Mouse (Mus musculus) lung, embryonic 14.5 days (tissue): ENCODE data around the gene Usp46. TPM values are rescaled to one million over a fixed set of nuclear protein-coding genes. Genes with fewer than 3 reads are reported as not detected.
"Not testable (repeated sequence)": the region's sequence is repeated elsewhere in the genome, so short reads cannot be mapped to it uniquely, and the experiment has no call there.

ENCODE experiments used
- ATAC-seq: fragments of 200-750 bp; cut with Nextera tagmentation; 2 replicates; pipeline ENCODE4 v1.8.0; 2017; ENCODE audit warnings: mild to moderate bottlenecking, moderate TSS enrichment, moderate library complexity; ENCODE audit not compliant: insufficient read depth
- DNase-seq: peaks from one replicate; pipeline ENCODE4 v3.0.0-alpha.2; 2015
- H3K27ac ChIP-seq: fragments of 300-500 bp; sonication (generic); 2 replicates; pipeline ENCODE4 v1.5.1; 2014; ENCODE audit warnings: low read depth, mild to moderate bottlenecking, moderate library complexity
- H3K27me3 ChIP-seq: fragments of 300-500 bp; sonication (generic); 2 replicates; pipeline ENCODE4 v1.6.1; 2014; ENCODE audit warnings: low read length, control low read depth; ENCODE audit not compliant: insufficient read depth
- H3K36me3 ChIP-seq: fragments of 300-500 bp; sonication (generic); 2 replicates; pipeline ENCODE4 v1.6.1; 2014; ENCODE audit warnings: control low read depth; ENCODE audit not compliant: insufficient read depth
- H3K4me1 ChIP-seq: fragments of 300-500 bp; sonication (generic); 2 replicates; pipeline ENCODE4 v1.6.1; 2014; ENCODE audit warnings: antibody characterized with exemption, control low read depth; ENCODE audit not compliant: insufficient read depth
- H3K4me2 ChIP-seq: fragments of 300-500 bp; sonication (generic); 2 replicates; pipeline ENCODE4 v1.6.1; 2014; ENCODE audit warnings: mild to moderate bottlenecking
- H3K4me3 ChIP-seq: fragments of 300-500 bp; sonication (generic); 2 replicates; pipeline ENCODE4 v1.5.1; 2014; ENCODE audit warnings: low read depth, low read length
- H3K9ac ChIP-seq: fragments of 300-500 bp; sonication (generic); 2 replicates; pipeline ENCODE4 v1.6.1; 2014
- H3K9me3 ChIP-seq: fragments of 300-500 bp; sonication (generic); 2 replicates; pipeline ENCODE4 v1.6.1; 2016; ENCODE audit warnings: low read depth, low read length, control low read depth
- CTCF ChIP-seq: IDR thresholded peaks from 2 replicates; pipeline ENCODE4 v1.5.1; 2016; ENCODE audit warnings: antibody characterized with exemption, low read depth
- WGBS: fragments of 180-500 bp; shearing (Covaris S2); extraction: QIAGEN DNeasy Blood & Tissue Kit; methylation state at CpG from one replicate; pipeline ENCODE4 v1.1.7; 2014; 5-methylcytosine and 5-hydroxymethylcytosine counted together
- polyA plus RNA-seq: library from polyadenylated mRNA; unstranded; fragments of >200 nt; fragmentation: Nextera tagmentation; extraction: Ambion mirVana; gene quantifications from 2 replicates; pipeline ENCODE4 v1.2.1, GENCODE M21; 2014

Gene Usp46
- polyA plus RNA-seq, 1 experiment from 2014 or later: 46.8 TPM

DNA sequence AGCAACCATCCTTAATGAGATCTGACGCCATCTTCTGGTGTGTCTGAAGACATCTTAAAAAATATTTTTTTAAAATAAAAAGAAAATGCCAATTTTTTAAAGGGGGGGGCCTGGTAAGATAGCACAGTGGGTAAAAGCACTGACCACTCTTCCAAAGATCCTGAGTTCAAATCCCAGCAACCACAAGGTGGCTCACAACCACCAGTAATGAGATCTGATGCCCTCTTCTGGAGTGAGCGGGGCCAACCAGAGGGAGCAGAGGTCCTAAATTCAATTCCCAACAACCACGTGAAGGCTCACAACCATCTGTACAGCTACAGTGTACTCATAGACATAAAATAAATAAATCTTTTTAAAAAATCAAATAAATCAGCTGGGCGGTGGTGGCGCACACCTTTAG lies 2.3 kb upstream of the Usp46 start:
- H3K27ac ChIP-seq, H3K27me3 ChIP-seq, H3K4me3 ChIP-seq, ATAC-seq, H3K9ac ChIP-seq, DNase-seq, H3K9me3 ChIP-seq, H3K36me3 ChIP-seq, H3K4me2 ChIP-seq: not testable (repeated sequence)
- TF ChIP-seq CTCF: peak; percentile 31
- 84% methylated on average over 5 of the region's 5 CpGs for WGBS
- peaks cover 14% of the 10 kb centered on the region for H3K4me1 ChIP-seq

DNA sequence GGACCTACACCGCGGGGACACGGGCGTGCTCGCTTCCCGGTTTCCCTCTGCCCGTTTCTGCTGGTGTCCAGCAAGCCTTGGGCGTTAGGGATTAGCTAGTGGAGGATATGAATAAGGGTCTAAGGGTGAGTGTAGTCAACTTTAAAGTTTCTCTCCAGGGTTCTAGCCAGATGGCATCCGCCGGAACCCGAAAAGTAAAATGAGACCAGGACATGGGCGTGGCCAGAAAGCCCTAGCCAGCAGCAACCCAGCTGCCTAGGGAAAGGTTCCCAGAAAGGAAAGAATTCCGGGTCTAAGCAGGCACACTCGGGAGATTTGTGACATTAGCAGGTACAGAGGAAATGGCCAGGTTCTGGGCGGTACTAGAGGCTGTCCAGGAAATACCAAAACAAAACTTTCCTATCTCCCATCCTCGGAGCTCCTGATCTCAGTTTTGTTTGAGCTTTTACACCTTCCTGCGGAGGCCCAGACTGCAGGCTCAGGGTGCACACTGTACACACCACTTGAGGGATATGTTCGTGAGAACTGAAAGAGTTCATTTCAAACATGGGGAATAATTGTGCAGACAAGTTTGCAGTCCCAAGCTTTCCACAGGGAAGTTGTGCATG lies 587 bp upstream of the Usp46 start:
- H3K4me3 ChIP-seq: peak overlapping the region; percentile 88
- no peaks in the 10 kb centered on the region for H3K27me3 ChIP-seq
- H3K4me1 ChIP-seq: peaks cover 24% of the 10 kb centered on the region
- peak overlapping the region; percentile 88 for H3K9ac ChIP-seq
- H3K4me2 ChIP-seq: peak overlapping the region; percentile 87
- TF ChIP-seq CTCF: no peak
- ATAC-seq (peak; percentile 66), DNase-seq (peak; percentile 91)
- no peaks in the 10 kb centered on the region for H3K9me3 ChIP-seq
- no peaks in the 10 kb centered on the region for H3K36me3 ChIP-seq
- under 1% methylated on average over 18 of the region's 18 CpGs for WGBS
- H3K27ac ChIP-seq: peak overlapping the region; percentile 97

DNA sequence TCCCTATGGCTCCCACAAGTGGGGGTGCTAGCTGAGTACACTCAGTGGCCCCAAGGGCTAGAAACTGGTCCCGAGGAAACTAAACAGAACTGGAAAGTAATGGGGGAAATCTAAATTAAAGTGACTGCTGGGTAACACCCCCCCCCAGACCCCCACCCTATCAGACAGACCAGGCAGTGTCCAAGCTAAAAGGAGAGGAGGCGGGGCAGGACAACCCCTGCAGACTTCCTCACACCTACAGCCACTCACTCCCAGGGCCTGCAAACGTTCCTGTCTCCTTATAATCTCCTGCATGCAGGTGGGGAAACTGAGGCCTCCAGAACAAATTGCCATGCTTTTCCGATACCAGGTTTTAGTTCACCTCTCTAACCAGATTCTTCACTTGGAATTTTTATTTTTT lies 885 bp downstream of the Usp46 start:
- ATAC-seq (no peak), DNase-seq (no peak)
- no peaks in the 10 kb centered on the region for H3K36me3 ChIP-seq
- H3K4me1 ChIP-seq: peaks cover 28% of the 10 kb centered on the region
- WGBS: 2% methylated on average over 4 of the region's 4 CpGs
- peak overlapping the region; percentile 88 for H3K4me3 ChIP-seq
- peak overlapping the region; percentile 88 for H3K9ac ChIP-seq
- no peaks in the 10 kb centered on the region for H3K27me3 ChIP-seq
- H3K27ac ChIP-seq: peak overlapping the region; percentile 97
- H3K9me3 ChIP-seq: no peaks in the 10 kb centered on the region
- H3K4me2 ChIP-seq: peak overlapping the region; percentile 87
- TF ChIP-seq CTCF: no peak

DNA sequence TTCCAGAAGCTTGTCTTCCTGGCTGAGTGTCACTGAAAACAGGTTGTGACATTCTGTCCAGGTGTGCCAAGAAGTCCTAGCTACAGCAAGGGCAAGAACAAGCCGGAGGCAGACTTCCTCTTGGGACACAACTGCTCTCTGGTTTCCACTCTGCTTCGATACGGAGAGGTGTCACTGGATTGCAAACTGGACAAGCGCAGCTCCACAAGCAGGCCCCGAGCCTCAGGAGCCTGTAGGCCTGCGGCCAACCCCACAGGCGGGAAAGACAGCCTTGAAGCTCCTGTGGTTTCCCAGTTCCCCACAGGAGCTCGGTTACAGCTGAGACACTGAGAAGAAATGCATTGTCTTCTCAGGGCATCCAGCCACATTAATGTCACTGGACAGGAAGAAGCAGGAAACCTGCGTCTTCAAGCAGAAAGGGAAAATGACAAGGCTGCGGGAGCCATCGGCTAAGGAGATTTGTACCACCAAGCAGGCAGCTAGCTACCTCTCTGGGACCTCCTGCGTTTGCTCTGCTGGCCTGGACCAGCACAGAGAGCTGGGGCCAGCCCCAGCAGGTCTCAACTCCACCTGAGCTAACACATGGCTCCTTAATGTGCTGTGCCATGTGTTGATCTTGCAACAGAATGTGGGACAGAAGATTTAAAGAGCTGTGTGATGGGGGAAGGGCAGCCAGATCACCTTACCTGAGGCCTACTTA lies 1.7 kb downstream of the Usp46 start:
- ATAC-seq: no peak; the same call in 1 of the 2 replicates
- 15% methylated on average over 12 of the region's 12 CpGs for WGBS
- TF ChIP-seq CTCF: no peak

DNA sequence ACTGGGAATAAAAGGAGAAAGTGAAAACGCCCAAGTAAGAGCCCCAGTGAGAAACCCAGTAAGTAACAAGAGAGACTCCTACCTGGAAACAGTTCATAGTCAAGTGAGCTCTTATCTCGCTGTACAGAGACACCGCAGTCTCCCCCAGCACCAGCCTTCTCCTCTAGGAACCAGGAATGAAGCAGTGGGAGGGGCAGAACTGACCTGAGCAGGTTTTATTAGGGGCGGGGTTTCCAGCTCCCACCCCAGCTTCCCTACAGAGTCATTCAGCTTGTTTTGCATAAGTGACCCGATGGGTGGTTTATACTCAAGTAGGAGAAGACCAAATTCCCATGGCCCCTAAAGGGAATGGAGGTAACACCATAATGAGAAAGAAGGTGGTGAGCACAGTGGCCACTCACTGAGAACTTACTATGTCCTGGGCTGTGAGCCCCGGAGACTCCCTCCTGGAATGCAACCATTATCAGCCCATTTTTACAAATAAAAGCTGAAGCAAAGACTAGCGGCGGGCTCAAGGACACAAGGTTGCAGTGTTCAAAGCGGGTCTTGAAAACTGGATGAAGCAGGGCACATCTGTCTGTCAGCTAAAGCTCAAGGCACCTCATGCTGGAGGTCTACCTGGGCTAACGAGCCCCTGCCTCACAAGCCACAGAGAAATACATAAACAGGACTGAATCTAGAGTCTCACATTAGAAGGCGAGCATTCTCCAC lies 2.5 kb downstream of the Usp46 start:
- no peak for TF ChIP-seq CTCF
- 37% methylated on average over 11 of the region's 11 CpGs for WGBS
- no peak for ATAC-seq
- peak overlapping the region; percentile 97 for H3K27ac ChIP-seq
- peak overlapping the region; percentile 88 for H3K4me3 ChIP-seq
- H3K9me3 ChIP-seq: no peaks in the 10 kb centered on the region
- peaks cover 28% of the 10 kb centered on the region for H3K4me1 ChIP-seq
- DNase-seq: peak; percentile 60
- peak overlapping the region; percentile 87 for H3K4me2 ChIP-seq
- no peaks in the 10 kb centered on the region for H3K27me3 ChIP-seq
- no peaks in the 10 kb centered on the region for H3K36me3 ChIP-seq
- H3K9ac ChIP-seq: peak overlapping the region; percentile 45; the same call in 1 of the 2 replicates

More for the DNA sequence above, 1.7 kb downstream of the Usp46 start:
- Histone ChIP-seq H3K9ac (peak overlapping the region; percentile 41), H3K9me3 (no peaks in the 10 kb centered on the region), H3K4me3 (peak overlapping the region; percentile 88), H3K27me3 (no peaks in the 10 kb centered on the region), H3K36me3 (no peaks in the 10 kb centered on the region), H3K4me2 (peak overlapping the region; percentile 87), H3K4me1 (peaks cover 28% of the 10 kb centered on the region), H3K27ac (peak overlapping the region; percentile 97)
- DNase-seq: peak; percentile 58

DNA sequence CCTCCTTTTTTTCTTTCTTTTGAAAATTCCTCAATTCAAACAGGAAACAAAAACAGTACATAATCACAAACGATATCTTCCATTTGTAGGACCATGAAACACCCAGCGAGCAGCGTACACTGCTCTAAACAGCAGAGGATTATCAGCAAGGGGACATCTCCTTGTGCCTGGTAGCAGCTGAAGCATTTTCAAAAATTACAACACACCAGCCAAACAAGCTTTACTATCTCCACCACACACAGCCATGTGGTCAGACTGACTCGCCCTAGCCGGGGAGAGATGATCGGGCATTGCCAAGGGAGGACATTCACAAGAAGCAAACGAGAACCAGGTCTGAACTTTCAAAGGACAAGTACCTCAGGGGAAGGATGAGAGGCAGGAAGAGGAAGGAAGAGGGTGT lies 3.4 kb downstream of the Usp46 start:
- Histone ChIP-seq H3K36me3 (no peaks in the 10 kb centered on the region), H3K9ac (peak overlapping the region; percentile 45), H3K27ac (peak overlapping the region; percentile 97), H3K4me3 (peak overlapping the region; percentile 88), H3K4me2 (peak overlapping the region; percentile 87), H3K27me3 (no peaks in the 10 kb centered on the region), H3K4me1 (peaks cover 28% of the 10 kb centered on the region), H3K9me3 (no peaks in the 10 kb centered on the region)
- no peak for TF ChIP-seq CTCF
- DNase-seq (no peak), ATAC-seq (no peak)
- WGBS: 69% methylated on average over 7 of the region's 7 CpGs
